Mouse (Mus musculus) ES-E14 (cell line): ENCODE results near the gene Atp6v1e2. TPM values are rescaled to one million over a fixed set of nuclear protein-coding genes. Genes with fewer than 3 reads are reported as not detected.

ENCODE experiments used
- DNase-seq: peaks from one replicate; pipeline ENCODE4 v3.0.0-alpha.2; 2013; ENCODE audit warnings: low read depth, low spot score
- H3K27ac ChIP-seq: 2 replicates; pipeline ENCODE4 v1.5.1; 2012; ENCODE audit warnings: low read depth, mild to moderate bottlenecking, low read length, moderate library complexity, mixed read lengths; ENCODE audit not compliant: poor library complexity, insufficient read depth, severe bottlenecking
- H3K36me3 ChIP-seq: 2 replicates; pipeline ENCODE4 v1.6.1; 2012; ENCODE audit warnings: mild to moderate bottlenecking, low read length, moderate library complexity, mixed read lengths; ENCODE audit not compliant: control insufficient read depth, poor library complexity, insufficient read depth, severe bottlenecking
- H3K4me1 ChIP-seq, 2 experiments: fragments of 150-350 bp in 1 of 2; sonication (generic) in 1 of 2; 2 replicates each; pipeline ENCODE4 v1.6.1; 2012; ENCODE audit warnings: low read length in 2 of 2, mild to moderate bottlenecking in 1 of 2, mixed read lengths in 1 of 2; ENCODE audit not compliant: control insufficient read depth in 2 of 2, insufficient read depth in 2 of 2, poor library complexity in 1 of 2
- H3K4me3 ChIP-seq, 2 experiments: fragments of 150-350 bp in 1 of 2; sonication (generic) in 1 of 2; 2 replicates each; pipeline ENCODE4 v1.5.1; 2012; ENCODE audit warnings: low read length in 2 of 2, low read depth in 1 of 2, mild to moderate bottlenecking in 1 of 2, mixed read lengths in 1 of 2; ENCODE audit not compliant: insufficient read depth in 1 of 2, poor library complexity in 1 of 2, severe bottlenecking in 1 of 2
- H3K9ac ChIP-seq: 2 replicates; pipeline ENCODE4 v1.6.1; 2012; ENCODE audit warnings: low read depth, mild to moderate bottlenecking, low read length, mixed read lengths; ENCODE audit not compliant: poor library complexity, insufficient read depth, severe bottlenecking
- H3K9me3 ChIP-seq: fragments of 150-350 bp; sonication (generic); 2 replicates; pipeline ENCODE4 v1.6.1; 2012; ENCODE audit warnings: low read depth, mild to moderate bottlenecking, low read length; ENCODE audit not compliant: control insufficient read depth, insufficient read depth
- CHD2 ChIP-seq: IDR thresholded peaks from 2 replicates; pipeline ENCODE4 v1.6.1; 2014; ENCODE audit warnings: mild to moderate bottlenecking, low read depth, low read length, inconsistent platforms
- HCFC1 ChIP-seq: IDR thresholded peaks from 2 replicates; pipeline ENCODE4 v1.6.1; 2012; ENCODE audit warnings: low read length, inconsistent platforms, borderline replicate concordance; ENCODE audit not compliant: insufficient read depth
- MAFK ChIP-seq: IDR thresholded peaks from 2 replicates; pipeline ENCODE4 v1.6.1; 2014; ENCODE audit warnings: mild to moderate bottlenecking, low read depth, low read length, inconsistent platforms; ENCODE audit not compliant: insufficient read depth
- ZC3H11A ChIP-seq: IDR thresholded peaks from 2 replicates; pipeline ENCODE4 v1.6.1; 2012; ENCODE audit warnings: low read depth, mild to moderate bottlenecking, inconsistent platforms, low read length, borderline replicate concordance
- ZNF384 ChIP-seq: IDR thresholded peaks from 2 replicates; pipeline ENCODE4 v1.6.1; 2012; ENCODE audit warnings: low read depth, low read length, inconsistent platforms
- in situ Hi-C, 2 experiments: fragments of 600-800 bp; cut with MboI; formaldehyde crosslinking; loops; one replicate each; pipeline ENCODE4 v1.15.1; 2025; ENCODE audit warnings: low sequenced_read_pairs in 2 of 2, inconsistent platforms in 1 of 2; ENCODE audit not compliant: unreplicated experiment in 2 of 2
- total RNA-seq: library from RNA; depleted of rRNA; stranded (reverse); fragments of 300-350 nt; gene quantifications from 2 replicates; pipeline ENCODE4 v1.2.3, GENCODE M21; 2012

The Atp6v1e2 gene
- total RNA-seq, 1 experiment, result not detected

GRCm38 (mm10) chr17:86904206-86904605 lies 43.5 kb downstream of the Atp6v1e2 start:
- H3K27ac ChIP-seq, result no peak overlapping the region
- H3K4me1 ChIP-seq, result no peaks in the 10 kb centered on the region
- in situ Hi-C loops, result loop anchor here in 1 of 2 experiments (10.0 to 25.0 kb wide), 2 partner anchors 333 to 409 kb away; no protein-coding TSS in a partner anchor
- H3K4me3 ChIP-seq, result no peak overlapping the region
- H3K9ac ChIP-seq, result no peak overlapping the region
- no peak for TF ChIP-seq HCFC1
- H3K9me3 ChIP-seq, result no peaks in the 10 kb centered on the region
- no peak for DNase-seq
- H3K36me3 ChIP-seq, result no peaks in the 10 kb centered on the region

- Histone ChIP-seq H3K4me1 (no peaks in the 10 kb centered on the region), H3K9ac (no peak overlapping the region), H3K27ac (no peak overlapping the region), H3K36me3 (no peaks in the 10 kb centered on the region), H3K4me3 (no peak overlapping the region), H3K9me3 (no peaks in the 10 kb centered on the region)
- TF ChIP-seq MAFK (no peak), ZNF384 (no peak), ZC3H11A (no peak), CHD2 (no peak), HCFC1 (no peak)
- in situ Hi-C loops, result loop anchor here in 1 of 2 experiments (10.0 to 25.0 kb wide), 2 partner anchors 334 to 409 kb away; no protein-coding TSS in a partner anchor
- no peak for DNase-seq
These were observed 44.1 kb downstream of the Atp6v1e2 start for GRCm38 (mm10) chr17:86903596-86903995.

GRCm38 (mm10) chr17:86902399-86903067 lies 45.2 kb downstream of the Atp6v1e2 start:
- H3K27ac ChIP-seq, result no peak overlapping the region
- no peaks in the 10 kb centered on the region for H3K4me1 ChIP-seq
- in situ Hi-C loops, result loop anchor here in 1 of 2 experiments (10.0 to 25.0 kb wide), 2 partner anchors 335 to 408 kb away; no protein-coding TSS in a partner anchor
- no peaks in the 10 kb centered on the region for H3K9me3 ChIP-seq
- no peak overlapping the region for H3K4me3 ChIP-seq
- H3K9ac ChIP-seq, result no peak overlapping the region
- no peak for DNase-seq
- H3K36me3 ChIP-seq, result no peaks in the 10 kb centered on the region
- TF ChIP-seq MAFK (no peak), ZC3H11A (no peak), CHD2 (no peak), HCFC1 (no peak), ZNF384 (no peak)

GRCm38 (mm10) chr17:86900564-86900963 lies 47.1 kb downstream of the Atp6v1e2 start:
- DNase-seq, result no peak
- Histone ChIP-seq H3K9me3 (no peaks in the 10 kb centered on the region), H3K9ac (no peak overlapping the region), H3K36me3 (no peaks in the 10 kb centered on the region), H3K4me3 (no peak overlapping the region), H3K27ac (no peak overlapping the region), H3K4me1 (no peaks in the 10 kb centered on the region)
- no peak for TF ChIP-seq ZC3H11A
- TF ChIP-seq MAFK, result no peak
- no peak for TF ChIP-seq ZNF384
- TF ChIP-seq CHD2, result no peak
- no peak for TF ChIP-seq HCFC1
- in situ Hi-C loops, result loop anchor here in 1 of 2 experiments (10.0 to 25.0 kb wide), 2 partner anchors 337 to 406 kb away; no protein-coding TSS in a partner anchor

- Histone ChIP-seq H3K9ac (no peak overlapping the region), H3K27ac (no peak overlapping the region), H3K36me3 (no peaks in the 10 kb centered on the region), H3K4me3 (no peak overlapping the region), H3K9me3 (no peaks in the 10 kb centered on the region), H3K4me1 (no peaks in the 10 kb centered on the region)
- DNase-seq, result no peak
- TF ChIP-seq ZNF384, result no peak
- no peak for TF ChIP-seq HCFC1
- TF ChIP-seq MAFK, result no peak
- in situ Hi-C loops, result loop anchor here in 1 of 2 experiments (10.0 to 25.0 kb wide), 2 partner anchors 337 to 405 kb away; no protein-coding TSS in a partner anchor
These were observed 47.9 kb downstream of the Atp6v1e2 start for GRCm38 (mm10) chr17:86899821-86900220.
